8 mouse cellular contexts compared by ENCODE assay signal in the genomic region with DNA sequence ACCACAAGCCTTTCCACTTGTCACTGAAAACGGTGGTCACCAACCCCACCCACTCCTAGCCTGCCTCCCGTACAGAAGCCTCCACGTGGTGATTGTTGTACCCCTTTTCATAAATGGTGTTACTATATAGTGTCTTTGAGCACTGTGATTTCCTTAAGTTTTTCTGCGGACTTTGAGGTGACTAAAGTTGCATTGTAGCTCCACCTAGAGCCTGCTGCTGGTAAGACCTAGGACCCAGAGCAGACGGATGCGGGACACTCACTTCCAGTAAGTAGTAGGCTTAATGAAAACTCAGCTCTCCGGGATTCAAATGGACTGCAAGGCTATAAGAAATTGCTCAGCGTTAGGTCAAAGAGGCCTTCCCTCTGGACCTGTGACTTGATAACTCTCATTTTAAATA.
A peak's percentile ranks its signal among the peaks of the same experiment; 100 is the strongest.
DNase-seq lines count a peak whose midpoint lies in the region; ATAC-seq and TF ChIP-seq lines count a peak whose summit lies in the region.

No protein-coding gene starts in this region.

- peaks cover 3% of the 10 kb centered on the region; the same call in 1 of the 2 replicates for H3K27me3 ChIP-seq in embryonic facial prominence, embryonic 15.5 days
- H3K27me3 ChIP-seq in heart, embryonic 11.5 days (ENCODE audit: control insufficient read depth, insufficient read depth, low read length) = no peaks in the 10 kb centered on the region
- peaks cover 5% of the 10 kb centered on the region; the same call in 1 of the 2 replicates for H3K27me3 ChIP-seq in kidney, embryonic 14.5 days (ENCODE audit: control insufficient read depth, insufficient read depth, low read length)
- peaks cover 5% of the 10 kb centered on the region; the same call in 1 of the 2 replicates for H3K27me3 ChIP-seq in limb, embryonic 13.5 days
- no peaks in the 10 kb centered on the region for H3K27me3 ChIP-seq in testis, adult 2 months (ENCODE audit: control insufficient read depth, insufficient read depth, low read length)

- H3K4me3 ChIP-seq in embryonic facial prominence, embryonic 15.5 days (replicated peaks) = no peak overlapping the region
- H3K4me3 ChIP-seq in heart, embryonic 11.5 days (ENCODE audit: low read depth, low read length) = no peak overlapping the region
- no peak overlapping the region for H3K4me3 ChIP-seq in kidney, embryonic 14.5 days (ENCODE audit: low read length)
- H3K4me3 ChIP-seq in limb, embryonic 13.5 days = no peak overlapping the region
- H3K4me3 ChIP-seq in testis, adult 2 months (ENCODE audit: control insufficient read depth, low read depth, low read length) = no peak overlapping the region

- no peak for TF ChIP-seq POLR2A in testis, adult 2 months (IDR thresholded peaks at IDR 0.05; ENCODE audit: control insufficient read depth, low read depth, low read length)

- peak; percentile 82 for DNase-seq in A20 (ENCODE audit: low read depth, low spot score)
- peak; percentile 59 for DNase-seq in adrenal gland, postnatal 25 days
- DNase-seq in neural tube, embryonic 10.5 days (ENCODE audit: extremely low spot score, low spot score) = peak; percentile 63

- H3K9ac ChIP-seq in embryonic facial prominence, embryonic 15.5 days = no peak overlapping the region
- H3K9ac ChIP-seq in heart, embryonic 11.5 days (ENCODE audit: low read depth, low read length) = 0 out of 2 replicates have a peak overlapping the region, but pooled peaks have one; percentile 22
- H3K9ac ChIP-seq in kidney, embryonic 14.5 days (ENCODE audit: low read depth, low read length) = no peak overlapping the region
- H3K9ac ChIP-seq in limb, embryonic 13.5 days = no peak overlapping the region

- H3K27ac ChIP-seq in embryonic facial prominence, embryonic 15.5 days (replicated peaks) = no peak overlapping the region
- H3K27ac ChIP-seq in heart, embryonic 11.5 days (ENCODE audit: low read depth, low read length) = no peak overlapping the region
- no peak overlapping the region for H3K27ac ChIP-seq in kidney, embryonic 14.5 days (ENCODE audit: low read depth, low read length)
- no peak overlapping the region for H3K27ac ChIP-seq in limb, embryonic 13.5 days
- no peak overlapping the region for H3K27ac ChIP-seq in testis, adult 2 months (ENCODE audit: control insufficient read depth, insufficient read depth, low read depth, low read length)

- 0 out of 2 replicates have a peak, but pooled peaks cover 9% of the 10 kb centered on the region for H3K4me1 ChIP-seq in embryonic facial prominence, embryonic 15.5 days
- H3K4me1 ChIP-seq in heart, embryonic 11.5 days (ENCODE audit: control insufficient read depth, insufficient read depth, low read length) = no peaks in the 10 kb centered on the region
- no peaks in the 10 kb centered on the region for H3K4me1 ChIP-seq in kidney, embryonic 14.5 days (ENCODE audit: control insufficient read depth, insufficient read depth, low read length)
- H3K4me1 ChIP-seq in limb, embryonic 13.5 days = peaks cover 21% of the 10 kb centered on the region; the same call in 1 of the 2 replicates
- H3K4me1 ChIP-seq in testis, adult 2 months (ENCODE audit: control insufficient read depth, insufficient read depth, low read length) = no peaks in the 10 kb centered on the region

- no peak for ATAC-seq in embryonic facial prominence, embryonic 15.5 days (ENCODE audit: insufficient number of reproducible peaks, low FRiP score, low TSS enrichment, low read depth)
- ATAC-seq in heart, embryonic 11.5 days (replicated peaks; ENCODE audit: insufficient number of reproducible peaks, low FRiP score, low TSS enrichment) = no peak
- ATAC-seq in kidney, embryonic 14.5 days (ENCODE audit: low FRiP score, low TSS enrichment) = peak; percentile 59; the same call in 1 of the 2 replicates
- peak; percentile 76 for ATAC-seq in limb, embryonic 13.5 days (ENCODE audit: low FRiP score, low read depth)

- H3K9me3 ChIP-seq in embryonic facial prominence, embryonic 15.5 days (replicated peaks) = no peaks in the 10 kb centered on the region
- no peaks in the 10 kb centered on the region for H3K9me3 ChIP-seq in heart, embryonic 11.5 days (replicated peaks; ENCODE audit: control insufficient read depth, low read length)
- no peaks in the 10 kb centered on the region for H3K9me3 ChIP-seq in kidney, embryonic 14.5 days (ENCODE audit: control insufficient read depth, low read length)
- 0 out of 2 replicates have a peak, but pooled peaks cover 7% of the 10 kb centered on the region for H3K9me3 ChIP-seq in limb, embryonic 13.5 days

- TF ChIP-seq CTCF in testis, adult 2 months (IDR thresholded peaks at IDR 0.05; ENCODE audit: control insufficient read depth, insufficient read depth, insufficient replicate concordance, low read depth, low read length) = peak; percentile 55; the same call in 1 of the 2 replicates

- 5% methylated on average over 8 of the region's 8 CpGs for WGBS in embryonic facial prominence, embryonic 15.5 days
- WGBS in heart, embryonic 11.5 days (ENCODE audit: insufficient replicate concordance) = 3% methylated on average over 8 of the region's 8 CpGs
- 3% methylated on average over 8 of the region's 8 CpGs for WGBS in kidney, embryonic 14.5 days
- WGBS in limb, embryonic 13.5 days = 4% methylated on average over 8 of the region's 8 CpGs

- H3K4me2 ChIP-seq in embryonic facial prominence, embryonic 15.5 days (replicated peaks) = 0 out of 2 replicates have a peak overlapping the region, but pooled peaks have one; percentile 12
- no peak overlapping the region; the same call in 1 of the 2 replicates for H3K4me2 ChIP-seq in heart, embryonic 11.5 days
- no peak overlapping the region for H3K4me2 ChIP-seq in kidney, embryonic 14.5 days (replicated peaks; ENCODE audit: low read depth, low read length)
- H3K4me2 ChIP-seq in limb, embryonic 13.5 days (replicated peaks) = peak overlapping the region; percentile 42

- no peaks in the 10 kb centered on the region for H3K36me3 ChIP-seq in embryonic facial prominence, embryonic 15.5 days
- no peaks in the 10 kb centered on the region for H3K36me3 ChIP-seq in heart, embryonic 11.5 days (ENCODE audit: control insufficient read depth, insufficient read depth, low read length)
- H3K36me3 ChIP-seq in kidney, embryonic 14.5 days (ENCODE audit: control insufficient read depth, insufficient read depth, low read length) = no peaks in the 10 kb centered on the region
- no peaks in the 10 kb centered on the region for H3K36me3 ChIP-seq in limb, embryonic 13.5 days
- no peaks in the 10 kb centered on the region for H3K36me3 ChIP-seq in testis, adult 2 months (ENCODE audit: control insufficient read depth, insufficient read depth, low read length)

Comparison
In these comparisons a context has a peak if more than half of its experiments do, and no peak if none do; other contexts are left out.
1. ATAC-seq: peak in kidney, embryonic 14.5 days (single experiment) and limb, embryonic 13.5 days (single experiment); none in embryonic facial prominence, embryonic 15.5 days (single experiment) and heart, embryonic 11.5 days (single experiment).
2. H3K4me2 ChIP-seq: peak in embryonic facial prominence, embryonic 15.5 days (single experiment) and limb, embryonic 13.5 days (single experiment); none in heart, embryonic 11.5 days (single experiment) and kidney, embryonic 14.5 days (single experiment).
3. Peak in every context shown above with its lines, with median percentiles within 50 percentile points of each other: DNase-seq.